Comparison of ENCODE assay signal across 10 mouse cellular contexts in the genomic region with DNA sequence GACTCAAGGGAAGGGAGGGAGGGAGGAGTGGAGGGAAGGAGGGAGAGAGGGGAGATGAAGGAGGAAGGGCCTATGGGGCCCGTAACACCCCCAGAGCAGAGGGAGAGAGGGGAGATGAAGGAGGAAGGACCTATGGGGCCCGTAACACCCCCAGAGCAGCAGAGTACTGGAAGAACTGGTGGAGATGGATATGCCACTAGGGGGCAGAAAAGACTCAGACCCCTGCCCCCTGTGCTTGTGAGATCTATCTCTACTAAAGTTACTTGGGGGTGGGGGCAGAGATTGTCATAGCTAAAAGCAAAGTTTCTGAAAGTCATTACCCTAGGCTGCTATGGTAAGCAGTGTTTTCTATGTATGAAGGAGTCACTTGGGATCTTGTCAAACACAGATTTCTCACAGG.
DNase-seq lines count a peak whose midpoint lies in the region; ATAC-seq and TF ChIP-seq lines count a peak whose summit lies in the region.
"Had no signal": no experiment of that assay in that cellular context is flagged by ENCODE, and none has a peak within 500 bp of the region (broad histone marks: within the 10 kb centered on the region; RNA-seq: fewer than 3 reads in every experiment).

No protein-coding gene starts in this region.

- no peaks in the 10 kb centered on the region for H3K27me3 ChIP-seq in hindbrain, postnatal 0 days (ENCODE audit: insufficient read depth, low read length)
- H3K27me3 ChIP-seq in hindbrain, embryonic 12.5 days, result no peaks in the 10 kb centered on the region
- H3K27me3 ChIP-seq in thymus, adult 2 months (ENCODE audit: control insufficient read depth, insufficient read depth, low read length), result no peaks in the 10 kb centered on the region
- H3K27me3 ChIP-seq in embryonic facial prominence, embryonic 10.5 days (replicated peaks; ENCODE audit: low read depth, poor library complexity, severe bottlenecking), result no peaks in the 10 kb centered on the region
- H3K27me3 ChIP-seq: liver, embryonic 15.5 days had no signal

- H3K9ac ChIP-seq in hindbrain, postnatal 0 days (replicated peaks; ENCODE audit: low read length), result no peak overlapping the region
- H3K9ac ChIP-seq in hindbrain, embryonic 12.5 days, result no peak overlapping the region
- H3K9ac ChIP-seq: liver, embryonic 15.5 days had no signal

- no peak overlapping the region for H3K4me2 ChIP-seq in hindbrain, postnatal 0 days (ENCODE audit: low read depth, low read length)
- H3K4me2 ChIP-seq in hindbrain, embryonic 12.5 days (replicated peaks), result no peak overlapping the region
- H3K4me2 ChIP-seq: liver, embryonic 15.5 days had no signal

- peak; percentile 44 for DNase-seq in hindbrain, postnatal 0 days (ENCODE audit: low spot score)
- peak; percentile 18 for DNase-seq in thymus, postnatal 14 days
- DNase-seq in thymus, adult 2 months, result no peak
- DNase-seq in embryonic facial prominence, embryonic 10.5 days (ENCODE audit: low spot score), result no peak
- no peak for DNase-seq in right cerebral cortex, adult 18-20 months
- no peak for DNase-seq in cerebellum, adult 11-12 months
- DNase-seq: thymus, postnatal 25 days had no signal

- peak; percentile 63 for TF ChIP-seq CTCF in hindbrain, postnatal 0 days (IDR thresholded peaks at IDR 0.05; ENCODE audit: low read depth)
- TF ChIP-seq CTCF in thymus, adult 2 months (IDR thresholded peaks at IDR 0.05; ENCODE audit: borderline replicate concordance, control insufficient read depth, extremely low read depth, insufficient read depth, low read length, poor library complexity), result no peak

- H3K36me3 ChIP-seq in hindbrain, postnatal 0 days (ENCODE audit: insufficient read depth, low read length), result no peaks in the 10 kb centered on the region
- H3K36me3 ChIP-seq in hindbrain, embryonic 12.5 days, result no peaks in the 10 kb centered on the region
- no peaks in the 10 kb centered on the region for H3K36me3 ChIP-seq in thymus, adult 2 months (ENCODE audit: control insufficient read depth, insufficient read depth, low read length)
- peaks cover 42% of the 10 kb centered on the region for H3K36me3 ChIP-seq in embryonic facial prominence, embryonic 10.5 days (replicated peaks)
- H3K36me3 ChIP-seq: liver, embryonic 15.5 days had no signal

- no peaks in the 10 kb centered on the region for H3K4me1 ChIP-seq in hindbrain, postnatal 0 days (ENCODE audit: insufficient read depth, low read length)
- peaks cover 4% of the 10 kb centered on the region; the same call in 1 of the 2 replicates for H3K4me1 ChIP-seq in hindbrain, embryonic 12.5 days
- no peaks in the 10 kb centered on the region for H3K4me1 ChIP-seq in thymus, adult 2 months (replicated peaks; ENCODE audit: control insufficient read depth, insufficient read depth, low read length)
- peaks cover 9% of the 10 kb centered on the region for H3K4me1 ChIP-seq in embryonic facial prominence, embryonic 10.5 days
- H3K4me1 ChIP-seq: liver, embryonic 15.5 days had no signal

- H3K9me3 ChIP-seq in hindbrain, postnatal 0 days (ENCODE audit: low read length), result no peaks in the 10 kb centered on the region
- no peaks in the 10 kb centered on the region for H3K9me3 ChIP-seq in hindbrain, embryonic 12.5 days (replicated peaks)
- no peaks in the 10 kb centered on the region for H3K9me3 ChIP-seq in embryonic facial prominence, embryonic 10.5 days
- H3K9me3 ChIP-seq: forebrain, embryonic 10.5 days; liver, embryonic 15.5 days had no signal

- TF ChIP-seq POLR2A in thymus, adult 2 months (IDR thresholded peaks at IDR 0.05; ENCODE audit: control insufficient read depth, extremely low read depth, insufficient read depth, low read length, poor library complexity), result no peak

- H3K27ac ChIP-seq in hindbrain, postnatal 0 days, result no peak overlapping the region
- no peak overlapping the region for H3K27ac ChIP-seq in hindbrain, embryonic 12.5 days
- H3K27ac ChIP-seq in thymus, adult 2 months (ENCODE audit: control insufficient read depth, insufficient read depth, low read length), result no peak overlapping the region
- H3K27ac ChIP-seq in embryonic facial prominence, embryonic 10.5 days (replicated peaks), result peak overlapping the region; percentile 40; the same call in 1 of the 2 replicates
- H3K27ac ChIP-seq: forebrain, embryonic 10.5 days; liver, embryonic 15.5 days had no signal

- WGBS in hindbrain, postnatal 0 days, result 81% methylated on average over 2 of the region's 2 CpGs
- 70% methylated on average over 2 of the region's 2 CpGs for whole genome bisulfite sequencing in hindbrain, embryonic 12.5 days
- 48% methylated on average over 2 of the region's 2 CpGs for WGBS in thymus, adult 2 months
- WGBS in embryonic facial prominence, embryonic 10.5 days, result 68% methylated on average over 2 of the region's 2 CpGs

- H3K4me3 ChIP-seq in hindbrain, postnatal 0 days (ENCODE audit: low read length), result no peak overlapping the region
- no peak overlapping the region for H3K4me3 ChIP-seq in hindbrain, embryonic 12.5 days
- H3K4me3 ChIP-seq in thymus, adult 2 months (ENCODE audit: control insufficient read depth, insufficient read depth, low read length), result no peak overlapping the region
- no peak overlapping the region for H3K4me3 ChIP-seq in embryonic facial prominence, embryonic 10.5 days
- H3K4me3 ChIP-seq: forebrain, embryonic 10.5 days; liver, embryonic 15.5 days had no signal

- peak; percentile 32; the same call in 1 of the 2 replicates for ATAC-seq in hindbrain, postnatal 0 days
- ATAC-seq in hindbrain, embryonic 12.5 days (ENCODE audit: low FRiP score), result no peak

Comparison
In these comparisons a context has a peak if more than half of its experiments do, and no peak if none do; other contexts are left out.
1. DNase-seq: peak in hindbrain, postnatal 0 days (single experiment) and thymus, postnatal 14 days (single experiment); none in thymus, adult 2 months (single experiment), embryonic facial prominence, embryonic 10.5 days (single experiment), right cerebral cortex, adult 18-20 months (single experiment) and cerebellum, adult 11-12 months (single experiment).